8 mouse cellular contexts compared by ENCODE assay signal in genomic region chr3:107595264-107595937, GRCm38 (mm10). TPM values are rescaled to one million over a fixed set of nuclear protein-coding genes. Genes with fewer than 3 reads are reported as not detected.
DNase-seq lines count a peak whose midpoint lies in the region; ATAC-seq and TF ChIP-seq lines count a peak whose summit lies in the region.

No protein-coding gene starts in this region.

- TF ChIP-seq POLR2A in bone marrow macrophage, adult 2 months (IDR thresholded peaks at IDR 0.05; ENCODE audit: borderline replicate concordance, low read depth, low read length), result no peak

- no peak for TF ChIP-seq CTCF in bone marrow macrophage, adult 2 months (IDR thresholded peaks at IDR 0.05; ENCODE audit: low read depth, low read length)
- no peak for TF ChIP-seq CTCF in heart, postnatal 0 days (IDR thresholded peaks at IDR 0.05; ENCODE audit: low read depth)

- H3K9ac ChIP-seq in heart, postnatal 0 days (replicated peaks; ENCODE audit: low read depth, low read length), result no peak overlapping the region

- no peaks in the 10 kb centered on the region for H3K36me3 ChIP-seq in heart, postnatal 0 days (replicated peaks; ENCODE audit: control insufficient read depth, insufficient read depth, low read length)

- no peak overlapping the region for H3K27ac ChIP-seq in bone marrow macrophage, adult 2 months (ENCODE audit: insufficient read depth, low read depth, low read length)
- H3K27ac ChIP-seq in heart, postnatal 0 days (ENCODE audit: low read depth), result no peak overlapping the region

- peaks cover 96% of the 10 kb centered on the region for H3K27me3 ChIP-seq in heart, postnatal 0 days (ENCODE audit: control insufficient read depth, insufficient read depth, low read length)

- ATAC-seq in heart, postnatal 0 days (ENCODE audit: insufficient read depth, low read depth), result peak; percentile 24; the same call in 1 of the 2 replicates
- peak; percentile 27 for ATAC-seq in megakaryocyte, adult 5-6 weeks (ENCODE audit: poor library complexity, severe bottlenecking)
- ATAC-seq in megakaryocyte progenitor cell, adult 5-6 weeks (replicated peaks; ENCODE audit: poor library complexity), result no peak

- no peaks in the 10 kb centered on the region for H3K4me1 ChIP-seq in bone marrow macrophage, adult 2 months (ENCODE audit: control insufficient read depth, insufficient read depth, low read length)
- H3K4me1 ChIP-seq in heart, postnatal 0 days (ENCODE audit: control insufficient read depth, insufficient read depth), result no peaks in the 10 kb centered on the region

- peak overlapping the region; percentile 60 for H3K4me2 ChIP-seq in heart, postnatal 0 days (ENCODE audit: low read depth, low read length)

- H3K4me3 ChIP-seq in bone marrow macrophage, adult 2 months (ENCODE audit: insufficient read depth, low read length), result peak overlapping the region; percentile 30; the same call in 1 of the 2 replicates
- peak overlapping the region; percentile 39 for H3K4me3 ChIP-seq in heart, postnatal 0 days (ENCODE audit: low read depth, low read length)

- DNase-seq in embryo, embryonic 10.5 days (ENCODE audit: low spot score), result peak; percentile 53
- no peak for DNase-seq in embryo, embryonic 10 days (ENCODE audit: low spot score)
- DNase-seq in heart, postnatal 0 days (ENCODE audit: low spot score), result no peak
- DNase-seq in layer of hippocampus, postnatal 10 days (ENCODE audit: low spot score in 2 of 2), result no peak
- DNase-seq in urinary bladder, postnatal 25 days (ENCODE audit: low spot score), result no peak

- H3K9me3 ChIP-seq in heart, postnatal 0 days (replicated peaks; ENCODE audit: control insufficient read depth, low read length), result no peaks in the 10 kb centered on the region

- TF ChIP-seq EP300 in heart, postnatal 0 days (IDR thresholded peaks at IDR 0.05; ENCODE audit: low read depth), result no peak

- WGBS in heart, postnatal 0 days, result under 1% methylated on average over 48 of the region's 50 CpGs

RNA-seq across cellular contexts. Expression of gene Alx3, which starts 0.6 kb away (rescaled TPM):
- polyA plus RNA-seq in bone marrow macrophage, adult 2 months (2012; ENCODE audit: insufficient read depth, insufficient read length, missing spikeins), result not detected in 2 replicates
- not detected in 2 replicates for total RNA-seq in heart, postnatal 0 days (2014; rRNA removed; ENCODE audit: low replicate concordance)
- polyA plus RNA-seq in heart, postnatal 0 days (2015; fragmentation: Nextera tagmentation; extraction: Ambion mirVana), result not detected in 2 replicates
- total RNA-seq in megakaryocyte, adult 5-6 weeks (2015), result not detected in 2 replicates
- total RNA-seq in megakaryocyte, adult 5-6 weeks (2017), result not detected in 2 replicates
- total RNA-seq in layer of hippocampus, postnatal 10 days (2021), result under 1 TPM; 0.37 to 0.40 TPM
- not detected in 2 replicates for total RNA-seq in megakaryocyte progenitor cell, adult 5-6 weeks (2015)
- not detected in 2 replicates for total RNA-seq in megakaryocyte progenitor cell, adult 5-6 weeks (2017)

RNA-seq across cellular contexts. Expression of gene Gm10961, which starts 35.7 kb away (rescaled TPM):
- polyA plus RNA-seq in bone marrow macrophage, adult 2 months (2012; ENCODE audit: insufficient read depth, insufficient read length, missing spikeins), result not detected in 2 replicates
- not detected in 2 replicates for total RNA-seq in heart, postnatal 0 days (2014; rRNA removed; ENCODE audit: low replicate concordance)
- polyA plus RNA-seq in heart, postnatal 0 days (2015; fragmentation: Nextera tagmentation; extraction: Ambion mirVana), result not detected in 2 replicates
- total RNA-seq in megakaryocyte, adult 5-6 weeks (2015), result not detected in 2 replicates
- not detected in 2 replicates for total RNA-seq in megakaryocyte, adult 5-6 weeks (2017)
- not detected for total RNA-seq in layer of hippocampus, postnatal 10 days (2021)
- not detected in 2 replicates for total RNA-seq in megakaryocyte progenitor cell, adult 5-6 weeks (2015)
- total RNA-seq in megakaryocyte progenitor cell, adult 5-6 weeks (2017), result not detected in 2 replicates

RNA-seq across cellular contexts. Expression of gene Strip1, which starts 36.1 kb away (rescaled TPM):
- polyA plus RNA-seq in bone marrow macrophage, adult 2 months (2012; ENCODE audit: insufficient read depth, insufficient read length, missing spikeins), result 16.8 and 17.7 TPM in 2 replicates
- total RNA-seq in heart, postnatal 0 days (2014; rRNA removed; ENCODE audit: low replicate concordance), result 35.7 and 49.2 TPM in 2 replicates
- 23.5 and 24.0 TPM in 2 replicates for polyA plus RNA-seq in heart, postnatal 0 days (2015; fragmentation: Nextera tagmentation; extraction: Ambion mirVana)
- 19.4 and 20.5 TPM in 2 replicates for total RNA-seq in megakaryocyte, adult 5-6 weeks (2015)
- total RNA-seq in megakaryocyte, adult 5-6 weeks (2017), result 17.0 and 19.2 TPM in 2 replicates
- 10 to 100 TPM; 90.6 to 98.7 TPM for total RNA-seq in layer of hippocampus, postnatal 10 days (2021)
- 18.5 and 19.7 TPM in 2 replicates for total RNA-seq in megakaryocyte progenitor cell, adult 5-6 weeks (2015)
- 18.5 and 26.1 TPM in 2 replicates for total RNA-seq in megakaryocyte progenitor cell, adult 5-6 weeks (2017)

RNA-seq across cellular contexts. Expression of gene Ubl4b, which starts 40.5 kb away (rescaled TPM):
- not detected in 2 replicates for polyA plus RNA-seq in bone marrow macrophage, adult 2 months (2012; ENCODE audit: insufficient read depth, insufficient read length, missing spikeins)
- not detected in 2 replicates for total RNA-seq in heart, postnatal 0 days (2014; rRNA removed; ENCODE audit: low replicate concordance)
- polyA plus RNA-seq in heart, postnatal 0 days (2015; fragmentation: Nextera tagmentation; extraction: Ambion mirVana), result not detected in 2 replicates
- not detected in 2 replicates for total RNA-seq in megakaryocyte, adult 5-6 weeks (2015)
- not detected in 2 replicates for total RNA-seq in megakaryocyte, adult 5-6 weeks (2017)
- not detected for total RNA-seq in layer of hippocampus, postnatal 10 days (2021)
- not detected in 2 replicates for total RNA-seq in megakaryocyte progenitor cell, adult 5-6 weeks (2015)
- total RNA-seq in megakaryocyte progenitor cell, adult 5-6 weeks (2017), result not detected in 2 replicates
